Mouse (Mus musculus) intestine, embryonic 15.5 days (tissue): ENCODE measurements around the gene Mybph. TPM values are rescaled to one million over a fixed set of nuclear protein-coding genes. Genes with fewer than 3 reads are reported as not detected.

Source experiments
- ATAC-seq: fragments of 200-750 bp; cut with Nextera tagmentation; 2 replicates; pipeline ENCODE4 v1.8.0; 2017; ENCODE audit warnings: moderate TSS enrichment, moderate library complexity
- H3K27ac ChIP-seq: fragments of 300-500 bp; sonication (generic); 2 replicates; pipeline ENCODE4 v1.5.1; 2015; ENCODE audit warnings: mild to moderate bottlenecking, inconsistent platforms
- H3K27me3 ChIP-seq: fragments of 300-500 bp; sonication (generic); replicated peaks from 2 replicates; pipeline ENCODE4 v1.6.1; 2015; ENCODE audit warnings: inconsistent platforms
- H3K36me3 ChIP-seq: fragments of 300-500 bp; sonication (generic); 2 replicates; pipeline ENCODE4 v1.6.1; 2015; ENCODE audit warnings: inconsistent platforms
- H3K4me1 ChIP-seq: fragments of 300-500 bp; sonication (generic); replicated peaks from 2 replicates; pipeline ENCODE4 v1.6.1; 2015; ENCODE audit warnings: inconsistent platforms
- H3K4me2 ChIP-seq: fragments of 300-500 bp; sonication (generic); replicated peaks from 2 replicates; pipeline ENCODE4 v1.6.1; 2015; ENCODE audit warnings: mild to moderate bottlenecking, inconsistent platforms
- H3K4me3 ChIP-seq: fragments of 300-500 bp; sonication (generic); replicated peaks from 2 replicates; pipeline ENCODE4 v1.5.1; 2015; ENCODE audit warnings: inconsistent platforms
- H3K9ac ChIP-seq: fragments of 300-500 bp; sonication (generic); 2 replicates; pipeline ENCODE4 v1.6.1; 2015; ENCODE audit warnings: inconsistent platforms
- H3K9me3 ChIP-seq: fragments of 300-500 bp; sonication (generic); 2 replicates; pipeline ENCODE4 v1.6.1; 2016; ENCODE audit warnings: inconsistent platforms
- WGBS: fragments of 180-500 bp; shearing (Covaris S2); methylation state at CpG from one replicate; pipeline ENCODE4 v1.1.7; 2015; 5-methylcytosine and 5-hydroxymethylcytosine counted together
- polyA plus RNA-seq: library from polyadenylated mRNA; unstranded; fragments of >200 nt; fragmentation: Nextera tagmentation; extraction: Ambion mirVana; gene quantifications from 2 replicates; pipeline ENCODE4 v1.2.1, GENCODE M21; 2015

Mybph gene
- polyA plus RNA-seq, 1 experiment from 2014 or later, result 0.52 TPM

GRCm38 (mm10) chr1:134192024-134192423 is 1.2 kb upstream of the Mybph start:
- H3K27ac ChIP-seq, result no peak overlapping the region
- 34% methylated on average over 4 of the region's 4 CpGs for WGBS
- no peaks in the 10 kb centered on the region for H3K9me3 ChIP-seq
- no peaks in the 10 kb centered on the region for H3K27me3 ChIP-seq
- no peak for ATAC-seq
- no peak overlapping the region for H3K9ac ChIP-seq
- H3K36me3 ChIP-seq, result no peaks in the 10 kb centered on the region
- peaks cover 26% of the 10 kb centered on the region for H3K4me1 ChIP-seq
- H3K4me2 ChIP-seq, result no peak overlapping the region
- H3K4me3 ChIP-seq, result no peak overlapping the region

GRCm38 (mm10) chr1:134193674-134194197 is 488 bp downstream of the Mybph start:
- ATAC-seq, result no peak
- H3K9me3 ChIP-seq, result no peaks in the 10 kb centered on the region
- H3K4me1 ChIP-seq, result peaks cover 26% of the 10 kb centered on the region
- no peak overlapping the region for H3K4me2 ChIP-seq
- 51% methylated on average over 7 of the region's 7 CpGs for WGBS
- no peak overlapping the region for H3K27ac ChIP-seq
- no peaks in the 10 kb centered on the region for H3K36me3 ChIP-seq
- no peaks in the 10 kb centered on the region for H3K27me3 ChIP-seq
- H3K9ac ChIP-seq, result no peak overlapping the region
- no peak overlapping the region for H3K4me3 ChIP-seq

GRCm38 (mm10) chr1:134194298-134195022 is 1.2 kb downstream of the Mybph start:
- H3K4me1 ChIP-seq, result peaks cover 23% of the 10 kb centered on the region
- no peaks in the 10 kb centered on the region for H3K9me3 ChIP-seq
- no peak overlapping the region for H3K4me2 ChIP-seq
- H3K36me3 ChIP-seq, result no peaks in the 10 kb centered on the region
- H3K9ac ChIP-seq, result no peak overlapping the region
- H3K27ac ChIP-seq, result no peak overlapping the region
- H3K4me3 ChIP-seq, result no peak overlapping the region
- WGBS, result 78% methylated on average over 16 of the region's 16 CpGs
- no peaks in the 10 kb centered on the region for H3K27me3 ChIP-seq
- ATAC-seq, result no peak

- Histone ChIP-seq H3K4me1 (peaks cover 22% of the 10 kb centered on the region), H3K27ac (no peak overlapping the region), H3K36me3 (no peaks in the 10 kb centered on the region), H3K4me2 (no peak overlapping the region), H3K4me3 (no peak overlapping the region), H3K9me3 (no peaks in the 10 kb centered on the region), H3K27me3 (no peaks in the 10 kb centered on the region), H3K9ac (no peak overlapping the region)
- 30% methylated on average over 2 of the region's 2 CpGs for WGBS
- ATAC-seq, result no peak
These were observed 1.9 kb downstream of the Mybph start for GRCm38 (mm10) chr1:134195117-134195516.

GRCm38 (mm10) chr1:134195571-134195970 is 2.3 kb downstream of the Mybph start:
- Histone ChIP-seq H3K4me2 (no peak overlapping the region; the same call in 1 of the 2 replicates), H3K4me1 (peaks cover 22% of the 10 kb centered on the region), H3K9ac (no peak overlapping the region), H3K27me3 (no peaks in the 10 kb centered on the region), H3K27ac (peak overlapping the region; percentile 44; the same call in 1 of the 2 replicates), H3K4me3 (no peak overlapping the region), H3K9me3 (no peaks in the 10 kb centered on the region), H3K36me3 (no peaks in the 10 kb centered on the region)
- peak; percentile 13; the same call in 1 of the 2 replicates for ATAC-seq
- 19% methylated on average over 3 of the region's 3 CpGs for WGBS

GRCm38 (mm10) chr1:134195979-134196378 is 2.7 kb downstream of the Mybph start:
- peak; percentile 36 for ATAC-seq
- WGBS, result 45% methylated on average over 4 of the region's 4 CpGs
- no peaks in the 10 kb centered on the region for H3K36me3 ChIP-seq

GRCm38 (mm10) chr1:134196386-134196785 is 3.1 kb downstream of the Mybph start:
- Histone ChIP-seq H3K4me2 (no peak overlapping the region; the same call in 1 of the 2 replicates), H3K9ac (no peak overlapping the region), H3K27me3 (no peaks in the 10 kb centered on the region), H3K36me3 (no peaks in the 10 kb centered on the region), H3K4me3 (no peak overlapping the region), H3K9me3 (no peaks in the 10 kb centered on the region), H3K4me1 (peaks cover 22% of the 10 kb centered on the region), H3K27ac (no peak overlapping the region; the same call in 1 of the 2 replicates)
- WGBS, result 69% methylated on average over 4 of the region's 4 CpGs
- ATAC-seq, result peak; percentile 32; the same call in 1 of the 2 replicates

More at GRCm38 (mm10) chr1:134195979-134196378, 2.7 kb downstream of the Mybph start:
- Histone ChIP-seq H3K9ac (no peak overlapping the region), H3K4me1 (peaks cover 22% of the 10 kb centered on the region), H3K27ac (peak overlapping the region; percentile 44), H3K9me3 (no peaks in the 10 kb centered on the region), H3K4me3 (no peak overlapping the region), H3K27me3 (no peaks in the 10 kb centered on the region), H3K4me2 (no peak overlapping the region; the same call in 1 of the 2 replicates)

- no peak overlapping the region for H3K4me2 ChIP-seq
- no peak overlapping the region for H3K27ac ChIP-seq
- H3K36me3 ChIP-seq, result no peaks in the 10 kb centered on the region
- no peak overlapping the region for H3K4me3 ChIP-seq
- peaks cover 22% of the 10 kb centered on the region for H3K4me1 ChIP-seq
- H3K9me3 ChIP-seq, result no peaks in the 10 kb centered on the region
- H3K27me3 ChIP-seq, result no peaks in the 10 kb centered on the region
- WGBS, result 80% methylated on average over 15 of the region's 15 CpGs
- no peak overlapping the region for H3K9ac ChIP-seq
- no peak for ATAC-seq
These were observed 4.2 kb downstream of the Mybph start for GRCm38 (mm10) chr1:134197325-134197982.

- Histone ChIP-seq H3K9me3 (no peaks in the 10 kb centered on the region), H3K4me3 (no peak overlapping the region), H3K4me2 (no peak overlapping the region), H3K27me3 (no peaks in the 10 kb centered on the region), H3K9ac (no peak overlapping the region), H3K4me1 (peaks cover 21% of the 10 kb centered on the region), H3K27ac (no peak overlapping the region), H3K36me3 (no peaks in the 10 kb centered on the region)
- ATAC-seq, result no peak
- 79% methylated on average over 12 of the region's 12 CpGs for WGBS
These were observed 5.1 kb downstream of the Mybph start for GRCm38 (mm10) chr1:134198197-134198995.

- 48% methylated on average over 2 of the region's 2 CpGs for WGBS
- no peak overlapping the region for H3K4me2 ChIP-seq
- H3K27me3 ChIP-seq, result no peaks in the 10 kb centered on the region
- H3K9ac ChIP-seq, result no peak overlapping the region
- H3K4me3 ChIP-seq, result no peak overlapping the region
- H3K4me1 ChIP-seq, result peaks cover 12% of the 10 kb centered on the region
- no peaks in the 10 kb centered on the region for H3K9me3 ChIP-seq
- no peaks in the 10 kb centered on the region for H3K36me3 ChIP-seq
- ATAC-seq, result no peak
- H3K27ac ChIP-seq, result no peak overlapping the region
These were observed 7.2 kb downstream of the Mybph start for GRCm38 (mm10) chr1:134200481-134200880.

- H3K9me3 ChIP-seq, result no peaks in the 10 kb centered on the region
- WGBS, result 89% methylated on average over 6 of the region's 6 CpGs
- H3K4me2 ChIP-seq, result no peak overlapping the region
- H3K27ac ChIP-seq, result no peak overlapping the region
- no peak overlapping the region for H3K4me3 ChIP-seq
- H3K4me1 ChIP-seq, result peaks cover 9% of the 10 kb centered on the region
- H3K36me3 ChIP-seq, result no peaks in the 10 kb centered on the region
- no peaks in the 10 kb centered on the region for H3K27me3 ChIP-seq
- no peak for ATAC-seq
- H3K9ac ChIP-seq, result no peak overlapping the region
These were observed 7.9 kb downstream of the Mybph start for GRCm38 (mm10) chr1:134200998-134201686.
